Mouse (Mus musculus) 3T3-L1 (cell line): ENCODE measurements around the gene Mfsd6.

Experiments
- DNase-seq: peaks from one replicate; pipeline ENCODE4 v3.0.0-alpha.2; 2015; ENCODE audit warnings: low read depth, low spot score

Gene Mfsd6

DNA sequence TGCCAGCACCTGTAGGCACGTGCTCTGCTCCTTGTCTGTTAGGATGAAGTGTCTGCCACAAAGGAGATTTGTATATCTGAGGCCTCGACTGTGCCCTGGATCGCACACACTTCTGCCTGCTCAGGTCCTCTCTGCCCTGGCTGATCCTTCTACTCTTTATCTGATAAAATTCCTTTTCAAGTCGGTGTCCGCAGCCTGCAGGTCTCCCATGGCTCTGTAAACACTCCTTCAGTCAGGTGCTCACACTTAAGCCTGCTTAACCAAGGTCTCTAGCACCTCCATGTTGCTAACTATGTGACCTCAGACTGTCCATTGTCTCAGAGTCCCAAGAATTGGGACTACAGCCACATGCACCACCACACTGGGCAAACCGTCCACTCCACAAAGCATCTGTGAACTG, 87.0 kb downstream of the Mfsd6 start:
- DNase-seq: no peak

DNA sequence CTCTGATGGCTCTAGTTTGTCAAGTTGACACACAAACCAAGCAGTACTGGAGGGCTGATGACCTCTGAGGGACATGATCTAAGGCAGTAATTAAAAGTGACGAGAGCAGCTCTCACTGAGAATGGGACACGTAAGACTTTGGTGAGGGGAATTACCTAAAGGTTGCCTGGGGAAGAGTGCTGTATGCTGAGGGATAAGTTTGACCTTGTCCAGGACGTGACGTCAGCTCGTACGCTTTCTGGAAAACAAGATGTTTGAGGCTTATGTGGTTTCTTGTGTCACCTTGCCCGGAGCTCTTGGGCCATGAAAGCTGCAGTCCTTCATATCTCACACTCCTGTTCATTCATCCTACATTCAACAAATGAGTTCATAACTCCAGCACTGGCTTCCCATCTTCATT, 88.2 kb downstream of the Mfsd6 start:
- DNase-seq: no peak

DNA sequence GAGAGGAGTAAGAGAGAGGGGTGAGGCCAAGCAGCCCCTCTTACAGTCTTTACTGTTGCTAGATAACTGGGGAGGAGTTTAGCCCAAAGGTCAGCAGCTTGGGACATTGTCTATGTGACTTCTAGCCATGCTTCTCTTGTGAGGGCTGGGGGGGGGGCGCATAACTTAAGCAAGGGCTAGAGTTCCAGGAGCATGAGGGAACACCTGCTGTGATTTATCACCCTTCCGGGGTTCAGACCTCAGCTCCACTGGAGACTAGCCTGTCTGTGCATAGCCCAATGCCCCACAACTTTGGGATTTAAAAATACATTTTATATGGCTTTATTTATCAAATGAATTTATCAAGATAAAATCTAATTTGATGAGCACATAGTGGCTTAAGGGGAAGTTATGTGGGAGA, 89.2 kb downstream of the Mfsd6 start:
- no peak for DNase-seq

DNA sequence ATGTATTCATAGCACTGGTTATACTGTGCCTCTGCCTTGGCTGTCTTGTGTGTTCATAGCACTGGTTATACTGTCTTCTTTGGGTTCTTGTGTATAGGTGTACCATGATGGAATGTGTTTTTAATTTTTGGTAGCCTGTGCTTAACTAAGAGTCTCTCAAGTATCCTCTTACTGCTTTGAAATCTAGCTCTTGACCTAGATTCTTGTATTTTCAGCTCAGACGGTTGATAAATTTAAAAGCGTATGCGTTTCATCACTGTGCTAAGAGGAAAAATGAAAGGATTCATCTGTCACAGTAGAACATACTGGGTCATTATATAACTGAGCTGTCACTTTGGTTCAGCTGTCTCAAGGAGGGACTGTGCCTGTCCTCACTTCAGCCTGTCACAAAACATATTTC, 91.3 kb downstream of the Mfsd6 start:
- no peak for DNase-seq

DNA sequence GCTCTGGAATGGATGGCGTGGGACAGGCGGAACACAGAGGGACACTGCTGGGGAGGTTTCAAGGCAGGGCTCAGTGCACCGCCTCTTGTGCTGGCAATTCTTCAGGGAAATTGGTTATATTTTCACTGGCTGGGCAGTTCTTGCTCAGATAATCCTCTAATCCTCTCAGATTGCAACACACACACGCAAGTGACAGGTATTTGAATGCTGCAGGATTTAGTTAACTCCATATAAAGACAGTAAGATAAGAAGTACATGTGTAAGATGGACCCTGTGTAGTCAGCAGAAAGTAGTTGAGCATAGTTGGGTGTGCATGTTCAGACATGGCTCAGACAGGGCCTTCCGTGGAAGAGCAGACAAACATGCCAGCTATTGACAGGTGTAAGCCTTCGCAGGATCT, 93.0 kb downstream of the Mfsd6 start:
- no peak for DNase-seq

DNA sequence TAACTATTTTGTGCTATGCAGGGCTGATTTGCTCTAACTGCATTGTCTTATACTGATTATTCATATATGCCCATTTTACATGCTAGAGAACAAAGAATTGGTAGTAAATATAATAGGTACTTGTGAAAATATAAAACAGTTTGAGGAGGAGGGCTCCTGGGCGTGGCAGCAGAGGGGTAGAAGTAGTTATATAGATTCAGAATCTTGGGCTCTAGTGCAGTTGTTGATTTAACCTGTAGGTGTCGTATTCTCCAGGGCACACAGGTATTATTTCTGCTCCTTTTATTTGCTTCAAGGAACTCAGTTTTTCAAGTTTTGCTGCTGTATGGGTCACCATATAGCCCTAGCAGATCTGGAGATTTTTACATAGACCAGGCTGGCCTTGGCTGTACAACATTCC, 95.7 kb downstream of the Mfsd6 start:
- peak; percentile 36 for DNase-seq

DNA sequence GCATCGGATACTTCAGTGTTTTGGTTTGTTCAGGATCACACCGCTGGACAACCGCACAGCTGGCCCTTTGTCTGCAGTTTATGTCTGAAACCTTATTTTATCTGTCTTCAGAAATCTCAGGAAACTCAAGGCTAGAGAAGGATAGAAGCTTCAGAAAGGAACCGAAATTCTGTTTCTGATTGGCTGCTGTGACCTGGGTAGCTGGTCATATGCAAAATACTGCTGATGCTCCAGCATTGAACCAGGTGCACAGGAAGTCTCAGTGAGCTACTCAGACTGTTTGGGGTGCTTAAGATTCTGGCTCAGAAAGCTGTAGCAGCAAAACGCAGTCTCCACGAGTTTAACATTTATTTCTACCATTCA, 96.3 kb downstream of the Mfsd6 start:
- DNase-seq: peak; percentile 66

DNA sequence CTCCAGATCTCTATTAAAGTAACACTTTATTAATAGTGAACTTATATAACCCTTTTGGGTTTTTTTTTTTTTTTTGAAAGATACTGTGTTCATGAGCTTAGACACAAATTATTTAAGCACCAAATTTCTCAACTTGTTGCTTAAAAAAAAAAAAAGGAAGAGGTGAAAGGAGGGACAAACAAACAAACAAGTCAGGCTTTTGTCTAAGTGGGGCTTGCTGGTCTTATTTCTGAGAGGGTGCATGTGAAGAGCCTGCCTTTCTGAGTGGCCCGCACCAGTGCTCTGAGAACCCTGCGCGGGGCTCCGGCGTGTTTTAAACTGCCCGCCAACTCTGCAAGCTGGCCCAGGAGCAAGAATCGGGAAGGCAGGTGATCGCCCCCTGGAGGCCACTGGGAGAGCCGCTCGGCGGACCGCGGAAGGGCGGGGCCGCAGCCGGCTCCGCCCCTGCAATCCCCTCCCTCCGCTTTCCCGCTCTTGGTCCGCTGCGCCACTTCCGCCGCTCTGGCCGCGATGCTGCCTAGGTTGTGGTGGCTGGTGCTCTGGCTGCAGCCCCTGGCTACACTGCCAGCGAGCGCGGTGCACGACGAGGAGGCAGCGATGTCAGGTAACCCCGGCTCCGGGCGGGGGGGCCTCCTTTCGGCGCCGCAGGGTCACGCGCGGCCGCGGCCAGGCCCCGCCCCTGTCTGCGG, 96.9 kb downstream of the Mfsd6 start, which contains the start of gene Nemp2:
Nemp2 (plus strand) TSS at position 456 of the 689 bp plus-strand sequence.
- peak; percentile 87 for DNase-seq

DNA sequence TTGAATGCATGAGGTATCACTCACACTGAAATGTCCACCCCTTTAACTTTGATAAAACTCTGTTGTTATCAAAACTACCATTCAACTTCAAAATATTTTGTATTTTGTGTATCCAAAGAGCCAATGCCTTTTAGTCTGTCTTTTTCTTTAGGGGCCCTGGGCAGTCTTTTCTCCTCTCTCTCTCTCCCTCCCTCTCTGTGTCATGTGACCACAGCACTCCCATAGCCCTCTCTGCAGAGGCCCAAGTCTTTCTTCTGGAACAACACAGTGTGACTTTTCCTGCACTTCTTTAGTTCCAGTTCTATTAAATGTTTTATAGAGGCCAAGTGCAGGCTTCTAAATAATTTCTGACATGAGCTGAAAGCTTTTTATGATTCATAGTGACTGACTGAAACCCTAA, 106.8 kb downstream of the Mfsd6 start:
- DNase-seq: no peak

DNA sequence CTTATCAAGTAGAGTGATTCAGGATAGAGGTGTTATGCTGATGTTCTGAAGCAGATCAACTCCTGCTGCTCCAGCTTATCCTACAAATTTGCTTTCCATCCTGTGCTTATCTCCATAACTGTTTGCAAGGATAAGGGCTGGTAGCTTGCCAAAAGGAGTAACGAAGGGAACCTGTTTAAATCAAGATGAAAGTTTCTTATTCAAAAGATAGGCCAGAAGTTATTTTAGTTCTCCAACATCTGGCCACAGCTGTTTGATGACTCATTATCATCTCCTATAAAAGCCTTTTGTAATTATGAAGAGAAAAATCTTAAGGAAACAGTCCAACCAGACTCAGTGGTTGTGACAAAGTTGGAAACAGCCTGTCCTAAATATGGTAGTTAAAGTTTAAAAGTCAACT, 109.0 kb downstream of the Mfsd6 start:
- no peak for DNase-seq

DNA sequence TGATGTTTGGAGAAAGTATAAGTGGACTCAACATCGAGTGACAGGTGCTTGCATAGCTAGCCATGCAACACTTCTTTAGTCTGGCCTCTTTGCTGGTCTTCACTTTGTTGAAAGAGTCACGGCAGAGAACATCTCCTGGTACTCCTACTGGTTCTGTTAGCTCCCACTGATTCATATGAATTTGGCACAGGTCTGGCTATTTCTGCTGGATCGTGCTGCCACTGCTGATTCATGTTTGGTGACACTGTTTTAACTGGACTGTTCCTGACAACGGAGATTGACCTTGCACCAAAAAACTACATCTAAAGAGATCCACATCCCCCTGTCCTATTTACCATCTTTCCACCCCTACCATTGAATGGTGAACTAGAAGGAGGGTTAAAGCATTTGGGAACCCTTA, 118.8 kb downstream of the Mfsd6 start:
- DNase-seq: no peak

DNA sequence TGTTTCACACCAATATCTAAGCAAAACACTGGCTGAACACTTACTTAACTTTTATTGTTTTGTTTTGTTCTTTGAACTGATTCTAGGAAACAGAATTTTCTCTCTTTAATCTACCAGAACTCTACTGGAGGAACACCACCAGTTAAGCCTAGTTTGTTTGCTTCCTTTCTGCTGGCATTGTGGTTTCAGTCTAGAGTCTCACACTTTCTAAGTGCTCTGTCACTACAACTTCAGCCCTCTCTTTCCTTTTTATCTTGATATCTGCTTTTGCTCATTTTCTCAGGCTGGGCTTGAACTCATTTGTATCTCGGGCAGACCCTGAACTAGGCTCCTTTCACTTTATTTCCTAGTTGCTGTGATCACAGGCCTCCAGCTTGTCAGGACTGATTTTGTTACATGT, 119.6 kb downstream of the Mfsd6 start:
- no peak for DNase-seq
